Mouse (Mus musculus) hindbrain, embryonic 14.5 days (tissue): ENCODE data around the gene Fryl. TPM values are rescaled to one million over a fixed set of nuclear protein-coding genes. Genes with fewer than 3 reads are reported as not detected.

Source experiments
- ATAC-seq: fragments of 200-750 bp; cut with Nextera tagmentation; 2 replicates; pipeline ENCODE4 v1.8.0; 2017; ENCODE audit warnings: moderate number of reproducible peaks, mild to moderate bottlenecking, moderate TSS enrichment, moderate library complexity; ENCODE audit not compliant: low FRiP score
- DNase-seq: peaks from one replicate; pipeline ENCODE4 v3.0.0-alpha.2; 2015; ENCODE audit warnings: low spot score
- H3K27ac ChIP-seq: fragments of 300-500 bp; sonication (generic); 2 replicates; pipeline ENCODE4 v1.5.1; 2014; ENCODE audit warnings: mild to moderate bottlenecking, moderate library complexity
- H3K27me3 ChIP-seq: fragments of 300-500 bp; sonication (generic); 2 replicates; pipeline ENCODE4 v1.6.1; 2014; ENCODE audit warnings: mild to moderate bottlenecking, low read length, mixed read lengths; ENCODE audit not compliant: control insufficient read depth, insufficient read depth
- H3K36me3 ChIP-seq: fragments of 300-500 bp; sonication (generic); replicated peaks from 2 replicates; pipeline ENCODE4 v1.6.1; 2014; ENCODE audit not compliant: control insufficient read depth, insufficient read depth
- H3K4me1 ChIP-seq: fragments of 300-500 bp; sonication (generic); replicated peaks from 2 replicates; pipeline ENCODE4 v1.6.1; 2014; ENCODE audit warnings: antibody characterized with exemption, low read length, mixed read lengths; ENCODE audit not compliant: control insufficient read depth, insufficient read depth
- H3K4me2 ChIP-seq: fragments of 300-500 bp; sonication (generic); replicated peaks from 2 replicates; pipeline ENCODE4 v1.6.1; 2014; ENCODE audit warnings: mild to moderate bottlenecking, moderate library complexity
- H3K4me3 ChIP-seq: fragments of 300-500 bp; sonication (generic); replicated peaks from 2 replicates; pipeline ENCODE4 v1.5.1; 2014; ENCODE audit warnings: mild to moderate bottlenecking, low read length
- H3K9ac ChIP-seq: fragments of 300-500 bp; sonication (generic); 2 replicates; pipeline ENCODE4 v1.6.1; 2014
- H3K9me3 ChIP-seq: fragments of 300-500 bp; sonication (generic); 2 replicates; pipeline ENCODE4 v1.6.1; 2016; ENCODE audit warnings: low read length; ENCODE audit not compliant: control insufficient read depth
- WGBS: fragments of 180-500 bp; shearing (Covaris S2); extraction: QIAGEN DNeasy Blood & Tissue Kit; methylation state at CpG from one replicate; pipeline ENCODE4 v1.1.7; 2014; 5-methylcytosine and 5-hydroxymethylcytosine counted together
- polyA plus RNA-seq: library from polyadenylated mRNA; unstranded; fragments of >200 nt; fragmentation: Nextera tagmentation; extraction: Ambion mirVana; gene quantifications from 2 replicates; pipeline ENCODE4 v1.2.1, GENCODE M21; 2014

Gene Fryl
- polyA plus RNA-seq, 1 experiment from 2014 or later = 40.7 TPM

GRCm38 (mm10) chr5:73285470-73285978 lies 29.1 kb upstream of the Fryl start:
- 88% methylated on average over 3 of the region's 3 CpGs for WGBS
- no peak overlapping the region for H3K4me3 ChIP-seq
- H3K4me2 ChIP-seq = no peak overlapping the region
- ATAC-seq (no peak), DNase-seq (no peak)
- no peaks in the 10 kb centered on the region for H3K9me3 ChIP-seq
- no peak overlapping the region for H3K27ac ChIP-seq
- no peak overlapping the region for H3K9ac ChIP-seq
- no peaks in the 10 kb centered on the region for H3K4me1 ChIP-seq
- H3K27me3 ChIP-seq = no peaks in the 10 kb centered on the region
- H3K36me3 ChIP-seq = no peaks in the 10 kb centered on the region

- Histone ChIP-seq H3K4me2 (no peak overlapping the region), H3K27ac (no peak overlapping the region)
- no peak for ATAC-seq
Observed at GRCm38 (mm10) chr5:73284046-73284445, 27.6 kb upstream of the Fryl start.

GRCm38 (mm10) chr5:73280567-73280850 lies 24.1 kb upstream of the Fryl start:
- ATAC-seq (no peak), DNase-seq (no peak)
- H3K9me3 ChIP-seq = no peaks in the 10 kb centered on the region
- no peaks in the 10 kb centered on the region for H3K4me1 ChIP-seq
- no peak overlapping the region for H3K27ac ChIP-seq
- no peaks in the 10 kb centered on the region for H3K27me3 ChIP-seq
- no peaks in the 10 kb centered on the region for H3K36me3 ChIP-seq
- no peak overlapping the region for H3K9ac ChIP-seq
- no peak overlapping the region for H3K4me2 ChIP-seq
- WGBS = 81% methylated on average over 4 of the region's 4 CpGs
- H3K4me3 ChIP-seq = no peak overlapping the region

More at GRCm38 (mm10) chr5:73284046-73284445, 27.6 kb upstream of the Fryl start:
- DNase-seq = no peak
- Histone ChIP-seq H3K4me1 (no peaks in the 10 kb centered on the region), H3K9ac (no peak overlapping the region), H3K27me3 (no peaks in the 10 kb centered on the region), H3K9me3 (no peaks in the 10 kb centered on the region), H3K4me3 (no peak overlapping the region), H3K36me3 (no peaks in the 10 kb centered on the region)

- no peaks in the 10 kb centered on the region for H3K9me3 ChIP-seq
- no peak overlapping the region for H3K27ac ChIP-seq
- no peak overlapping the region for H3K4me2 ChIP-seq
- H3K4me1 ChIP-seq = no peaks in the 10 kb centered on the region
- DNase-seq (no peak), ATAC-seq (no peak)
- H3K27me3 ChIP-seq = no peaks in the 10 kb centered on the region
- 53% methylated on average over 4 of the region's 4 CpGs for WGBS
- no peak overlapping the region for H3K4me3 ChIP-seq
- H3K9ac ChIP-seq = no peak overlapping the region
- no peaks in the 10 kb centered on the region for H3K36me3 ChIP-seq
Observed at GRCm38 (mm10) chr5:73279732-73280566, 23.5 kb upstream of the Fryl start.

GRCm38 (mm10) chr5:73279190-73279589 lies 22.8 kb upstream of the Fryl start:
- no peaks in the 10 kb centered on the region for H3K9me3 ChIP-seq
- H3K9ac ChIP-seq = no peak overlapping the region
- no peak overlapping the region for H3K4me2 ChIP-seq
- H3K4me1 ChIP-seq = no peaks in the 10 kb centered on the region
- ATAC-seq = no peak
- WGBS = 83% methylated on average over 10 of the region's 10 CpGs
- DNase-seq = no peak
- H3K36me3 ChIP-seq = no peaks in the 10 kb centered on the region
- H3K27ac ChIP-seq = no peak overlapping the region
- H3K27me3 ChIP-seq = no peaks in the 10 kb centered on the region
- H3K4me3 ChIP-seq = no peak overlapping the region

GRCm38 (mm10) chr5:73274941-73275340 lies 18.5 kb upstream of the Fryl start:
- Histone ChIP-seq H3K36me3 (no peaks in the 10 kb centered on the region), H3K4me1 (no peaks in the 10 kb centered on the region), H3K4me2 (no peak overlapping the region), H3K9me3 (no peaks in the 10 kb centered on the region), H3K9ac (no peak overlapping the region), H3K27ac (no peak overlapping the region), H3K4me3 (no peak overlapping the region), H3K27me3 (no peaks in the 10 kb centered on the region)
- no peak for DNase-seq
- ATAC-seq = no peak
- WGBS = 85% methylated on average over 2 of the region's 2 CpGs

GRCm38 (mm10) chr5:73273171-73273570 lies 16.8 kb upstream of the Fryl start:
- no peaks in the 10 kb centered on the region for H3K27me3 ChIP-seq
- no peak overlapping the region for H3K4me2 ChIP-seq
- H3K9ac ChIP-seq = no peak overlapping the region
- no peaks in the 10 kb centered on the region for H3K36me3 ChIP-seq
- ATAC-seq (no peak), DNase-seq (no peak)
- no peak overlapping the region for H3K4me3 ChIP-seq
- no peak overlapping the region for H3K27ac ChIP-seq
- WGBS = 62% methylated on average over 4 of the region's 4 CpGs
- no peaks in the 10 kb centered on the region for H3K9me3 ChIP-seq
- H3K4me1 ChIP-seq = no peaks in the 10 kb centered on the region

GRCm38 (mm10) chr5:73270612-73271011 lies 14.2 kb upstream of the Fryl start:
- no peak overlapping the region for H3K9ac ChIP-seq
- no peaks in the 10 kb centered on the region for H3K4me1 ChIP-seq
- no peak overlapping the region for H3K4me3 ChIP-seq
- H3K36me3 ChIP-seq = no peaks in the 10 kb centered on the region
- H3K27ac ChIP-seq = no peak overlapping the region
- DNase-seq (no peak), ATAC-seq (no peak)
- no peak overlapping the region for H3K4me2 ChIP-seq
- WGBS = 79% methylated on average over 6 of the region's 6 CpGs
- H3K9me3 ChIP-seq = no peaks in the 10 kb centered on the region
- no peaks in the 10 kb centered on the region for H3K27me3 ChIP-seq

GRCm38 (mm10) chr5:73268636-73269213 lies 12.3 kb upstream of the Fryl start:
- Histone ChIP-seq H3K27me3 (no peaks in the 10 kb centered on the region), H3K4me2 (no peak overlapping the region), H3K9me3 (no peaks in the 10 kb centered on the region), H3K4me3 (no peak overlapping the region), H3K9ac (no peak overlapping the region), H3K36me3 (no peaks in the 10 kb centered on the region), H3K4me1 (no peaks in the 10 kb centered on the region), H3K27ac (no peak overlapping the region)
- 82% methylated on average over 11 of the region's 11 CpGs for WGBS
- ATAC-seq (no peak), DNase-seq (no peak)
